Mouse (Mus musculus): ENCODE measurements at regions not wholly inside any gene's neighbourhood (a gene's known extent, or its start where the extent isn't known, plus 50 kb on each side); places are given as distances from the start of the nearest gene placed in this dataset.

GRCm38 (mm10) chr9:112831102-112831501 lies 595.4 kb upstream of the Arpp21 start:
- Histone ChIP-seq H3K27ac (replicated peaks; ENCODE audit: low read depth, low read length) (no peak overlapping the region), H3K9ac (ENCODE audit: low read length) (no peak overlapping the region), H3K4me1 (ENCODE audit: control insufficient read depth, insufficient read depth, low read length) (no peaks in the 10 kb centered on the region), H3K27me3 (ENCODE audit: control insufficient read depth, insufficient read depth, low read length) (no peaks in the 10 kb centered on the region), H3K36me3 (ENCODE audit: control insufficient read depth, insufficient read depth, low read length) (no peaks in the 10 kb centered on the region), H3K4me3 (ENCODE audit: low read depth, low read length) (no peak overlapping the region), H3K9me3 (ENCODE audit: control insufficient read depth, low read length) (no peaks in the 10 kb centered on the region), H3K4me2 (ENCODE audit: low read depth, severe bottlenecking) (no peak overlapping the region)
- 80% methylated on average over 2 of the region's 2 CpGs for WGBS
- DNase-seq (ENCODE audit: low spot score) (no peak), ATAC-seq (ENCODE audit: insufficient number of reproducible peaks, low FRiP score, low TSS enrichment, low read depth) (no peak)

- 78% methylated on average over 4 of the region's 4 CpGs for WGBS
- ATAC-seq (ENCODE audit: insufficient number of reproducible peaks, low FRiP score, low TSS enrichment, low read depth), result no peak
- DNase-seq (ENCODE audit: low spot score), result no peak
- no peak overlapping the region for H3K27ac ChIP-seq (replicated peaks; ENCODE audit: low read depth, low read length)
- no peaks in the 10 kb centered on the region for H3K27me3 ChIP-seq (ENCODE audit: control insufficient read depth, insufficient read depth, low read length)
- no peak overlapping the region for H3K4me2 ChIP-seq (ENCODE audit: low read depth, severe bottlenecking)
- no peaks in the 10 kb centered on the region for H3K36me3 ChIP-seq (ENCODE audit: control insufficient read depth, insufficient read depth, low read length)
- no peaks in the 10 kb centered on the region for H3K4me1 ChIP-seq (ENCODE audit: control insufficient read depth, insufficient read depth, low read length)
- no peak overlapping the region for H3K9ac ChIP-seq (ENCODE audit: low read length)
- H3K9me3 ChIP-seq (ENCODE audit: control insufficient read depth, low read length), result no peaks in the 10 kb centered on the region
- no peak overlapping the region for H3K4me3 ChIP-seq (ENCODE audit: low read depth, low read length)
These were observed 592.9 kb upstream of the Arpp21 start for GRCm38 (mm10) chr9:112828602-112829001.

GRCm38 (mm10) chr9:112826592-112826991 lies 590.9 kb upstream of the Arpp21 start:
- Histone ChIP-seq H3K36me3 (ENCODE audit: control insufficient read depth, insufficient read depth, low read length) (no peaks in the 10 kb centered on the region), H3K9me3 (ENCODE audit: control insufficient read depth, low read length) (no peaks in the 10 kb centered on the region), H3K4me1 (ENCODE audit: control insufficient read depth, insufficient read depth, low read length) (no peaks in the 10 kb centered on the region), H3K27me3 (ENCODE audit: control insufficient read depth, insufficient read depth, low read length) (no peaks in the 10 kb centered on the region), H3K4me3 (ENCODE audit: low read depth, low read length) (no peak overlapping the region), H3K9ac (ENCODE audit: low read length) (no peak overlapping the region), H3K4me2 (ENCODE audit: low read depth, severe bottlenecking) (no peak overlapping the region), H3K27ac (replicated peaks; ENCODE audit: low read depth, low read length) (no peak overlapping the region)
- WGBS, result 32% methylated on average over 5 of the region's 5 CpGs
- DNase-seq (ENCODE audit: low spot score), result no peak
- no peak for ATAC-seq (ENCODE audit: insufficient number of reproducible peaks, low FRiP score, low TSS enrichment, low read depth)

- Histone ChIP-seq H3K4me2 (ENCODE audit: low read depth, severe bottlenecking) (no peak overlapping the region), H3K4me3 (ENCODE audit: low read depth, low read length) (no peak overlapping the region), H3K4me1 (ENCODE audit: control insufficient read depth, insufficient read depth, low read length) (no peaks in the 10 kb centered on the region), H3K36me3 (ENCODE audit: control insufficient read depth, insufficient read depth, low read length) (no peaks in the 10 kb centered on the region), H3K9me3 (ENCODE audit: control insufficient read depth, low read length) (no peaks in the 10 kb centered on the region), H3K9ac (ENCODE audit: low read length) (no peak overlapping the region), H3K27ac (replicated peaks; ENCODE audit: low read depth, low read length) (no peak overlapping the region), H3K27me3 (ENCODE audit: control insufficient read depth, insufficient read depth, low read length) (no peaks in the 10 kb centered on the region)
- DNase-seq (ENCODE audit: low spot score) (no peak), ATAC-seq (ENCODE audit: insufficient number of reproducible peaks, low FRiP score, low TSS enrichment, low read depth) (no peak)
- WGBS, result 89% methylated on average over 1 of the region's 1 CpGs
These were observed 586.2 kb upstream of the Arpp21 start for GRCm38 (mm10) chr9:112821940-112822339.

GRCm38 (mm10) chr9:112811946-112812345 lies 576.2 kb upstream of the Arpp21 start:
- H3K9ac ChIP-seq (ENCODE audit: low read length), result no peak overlapping the region
- H3K27me3 ChIP-seq (ENCODE audit: control insufficient read depth, insufficient read depth, low read length), result no peaks in the 10 kb centered on the region
- WGBS, result 44% methylated on average over 1 of the region's 1 CpGs
- DNase-seq (ENCODE audit: low spot score) (no peak), ATAC-seq (ENCODE audit: insufficient number of reproducible peaks, low FRiP score, low TSS enrichment, low read depth) (no peak)
- H3K4me1 ChIP-seq (ENCODE audit: control insufficient read depth, insufficient read depth, low read length), result no peaks in the 10 kb centered on the region
- H3K9me3 ChIP-seq (ENCODE audit: control insufficient read depth, low read length), result no peaks in the 10 kb centered on the region
- H3K4me2 ChIP-seq (ENCODE audit: low read depth, severe bottlenecking), result no peak overlapping the region
- no peaks in the 10 kb centered on the region for H3K36me3 ChIP-seq (ENCODE audit: control insufficient read depth, insufficient read depth, low read length)
- no peak overlapping the region for H3K4me3 ChIP-seq (ENCODE audit: low read depth, low read length)
- no peak overlapping the region for H3K27ac ChIP-seq (replicated peaks; ENCODE audit: low read depth, low read length)

- no peaks in the 10 kb centered on the region for H3K27me3 ChIP-seq (ENCODE audit: control insufficient read depth, insufficient read depth, low read length)
- H3K4me2 ChIP-seq (ENCODE audit: low read depth, severe bottlenecking), result no peak overlapping the region
- no peak overlapping the region for H3K27ac ChIP-seq (replicated peaks; ENCODE audit: low read depth, low read length)
- no peaks in the 10 kb centered on the region for H3K36me3 ChIP-seq (ENCODE audit: control insufficient read depth, insufficient read depth, low read length)
- H3K4me1 ChIP-seq (ENCODE audit: control insufficient read depth, insufficient read depth, low read length), result no peaks in the 10 kb centered on the region
- ATAC-seq (ENCODE audit: insufficient number of reproducible peaks, low FRiP score, low TSS enrichment, low read depth), result no peak
- H3K4me3 ChIP-seq (ENCODE audit: low read depth, low read length), result no peak overlapping the region
- 93% methylated on average over 2 of the region's 2 CpGs for WGBS
- no peaks in the 10 kb centered on the region for H3K9me3 ChIP-seq (ENCODE audit: control insufficient read depth, low read length)
- no peak for DNase-seq (ENCODE audit: low spot score)
- H3K9ac ChIP-seq (ENCODE audit: low read length), result no peak overlapping the region
These were observed 564.0 kb upstream of the Arpp21 start for GRCm38 (mm10) chr9:112799583-112800220.

- Histone ChIP-seq H3K4me2 (ENCODE audit: low read depth, severe bottlenecking) (no peak overlapping the region), H3K9me3 (ENCODE audit: control insufficient read depth, low read length) (no peaks in the 10 kb centered on the region), H3K4me1 (ENCODE audit: control insufficient read depth, insufficient read depth, low read length) (no peaks in the 10 kb centered on the region), H3K27ac (replicated peaks; ENCODE audit: low read depth, low read length) (no peak overlapping the region), H3K4me3 (ENCODE audit: low read depth, low read length) (no peak overlapping the region), H3K36me3 (ENCODE audit: control insufficient read depth, insufficient read depth, low read length) (no peaks in the 10 kb centered on the region), H3K27me3 (ENCODE audit: control insufficient read depth, insufficient read depth, low read length) (no peaks in the 10 kb centered on the region), H3K9ac (ENCODE audit: low read length) (no peak overlapping the region)
- ATAC-seq (ENCODE audit: insufficient number of reproducible peaks, low FRiP score, low TSS enrichment, low read depth) (no peak), DNase-seq (ENCODE audit: low spot score) (no peak)
- WGBS, result 80% methylated on average over 2 of the region's 2 CpGs
These were observed 557.8 kb upstream of the Arpp21 start for GRCm38 (mm10) chr9:112793537-112793936.

GRCm38 (mm10) chr9:112771981-112772380 lies 536.2 kb upstream of the Arpp21 start:
- no peak overlapping the region for H3K9ac ChIP-seq (ENCODE audit: low read length)
- H3K27ac ChIP-seq (replicated peaks; ENCODE audit: low read depth, low read length), result no peak overlapping the region
- H3K4me2 ChIP-seq (ENCODE audit: low read depth, severe bottlenecking), result no peak overlapping the region
- H3K9me3 ChIP-seq (ENCODE audit: control insufficient read depth, low read length), result no peaks in the 10 kb centered on the region
- H3K36me3 ChIP-seq (ENCODE audit: control insufficient read depth, insufficient read depth, low read length), result no peaks in the 10 kb centered on the region
- no peaks in the 10 kb centered on the region for H3K27me3 ChIP-seq (ENCODE audit: control insufficient read depth, insufficient read depth, low read length)
- ATAC-seq (ENCODE audit: insufficient number of reproducible peaks, low FRiP score, low TSS enrichment, low read depth), result no peak
- no peak overlapping the region for H3K4me3 ChIP-seq (ENCODE audit: low read depth, low read length)
- DNase-seq (ENCODE audit: low spot score), result no peak
- WGBS, result 83% methylated on average over 3 of the region's 3 CpGs
- H3K4me1 ChIP-seq (ENCODE audit: control insufficient read depth, insufficient read depth, low read length), result no peaks in the 10 kb centered on the region

- ATAC-seq (ENCODE audit: insufficient number of reproducible peaks, low FRiP score, low TSS enrichment, low read depth), result no peak
- Histone ChIP-seq H3K4me3 (ENCODE audit: low read depth, low read length) (no peak overlapping the region), H3K9ac (ENCODE audit: low read length) (no peak overlapping the region), H3K4me2 (ENCODE audit: low read depth, severe bottlenecking) (no peak overlapping the region), H3K27ac (replicated peaks; ENCODE audit: low read depth, low read length) (no peak overlapping the region), H3K9me3 (ENCODE audit: control insufficient read depth, low read length) (no peaks in the 10 kb centered on the region), H3K36me3 (ENCODE audit: control insufficient read depth, insufficient read depth, low read length) (no peaks in the 10 kb centered on the region), H3K4me1 (ENCODE audit: control insufficient read depth, insufficient read depth, low read length) (no peaks in the 10 kb centered on the region), H3K27me3 (ENCODE audit: control insufficient read depth, insufficient read depth, low read length) (no peaks in the 10 kb centered on the region)
- 73% methylated on average over 5 of the region's 5 CpGs for WGBS
- DNase-seq (ENCODE audit: low spot score), result no peak
These were observed 508.9 kb upstream of the Arpp21 start for GRCm38 (mm10) chr9:112744616-112745015.
